Mouse (Mus musculus) neural tube, embryonic 13.5 days (tissue): ENCODE measurements around the gene Tmed2. TPM values are rescaled to one million over a fixed set of nuclear protein-coding genes. Genes with fewer than 3 reads are reported as not detected.

Experiments used
- ATAC-seq: fragments of 200-750 bp; cut with Nextera tagmentation; 2 replicates; pipeline ENCODE4 v1.8.0; 2017; ENCODE audit warnings: low read depth, mild to moderate bottlenecking, moderate TSS enrichment, moderate library complexity
- H3K27ac ChIP-seq: fragments of 300-500 bp; sonication (generic); replicated peaks from 2 replicates; pipeline ENCODE4 v1.5.1; 2015; ENCODE audit warnings: moderate library complexity, mild to moderate bottlenecking, inconsistent platforms
- H3K27me3 ChIP-seq: fragments of 300-500 bp; sonication (generic); 2 replicates; pipeline ENCODE4 v1.6.1; 2015; ENCODE audit warnings: mild to moderate bottlenecking, inconsistent platforms
- H3K36me3 ChIP-seq: fragments of 300-500 bp; sonication (generic); 2 replicates; pipeline ENCODE4 v1.6.1; 2015; ENCODE audit warnings: mild to moderate bottlenecking, inconsistent platforms
- H3K4me1 ChIP-seq: fragments of 300-500 bp; sonication (generic); replicated peaks from 2 replicates; pipeline ENCODE4 v1.6.1; 2015; ENCODE audit warnings: inconsistent platforms
- H3K4me2 ChIP-seq: fragments of 300-500 bp; sonication (generic); 2 replicates; pipeline ENCODE4 v1.6.1; 2015; ENCODE audit warnings: inconsistent platforms, mild to moderate bottlenecking, moderate library complexity
- H3K4me3 ChIP-seq: fragments of 300-500 bp; sonication (generic); 2 replicates; pipeline ENCODE4 v1.5.1; 2015; ENCODE audit warnings: mild to moderate bottlenecking, inconsistent platforms
- H3K9ac ChIP-seq: fragments of 300-500 bp; sonication (generic); 2 replicates; pipeline ENCODE4 v1.6.1; 2015; ENCODE audit warnings: moderate library complexity, mild to moderate bottlenecking, inconsistent platforms
- H3K9me3 ChIP-seq: fragments of 300-500 bp; sonication (generic); 2 replicates; pipeline ENCODE4 v1.6.1; 2016; ENCODE audit warnings: inconsistent platforms
- WGBS: fragments of 180-500 bp; shearing (Covaris S2); methylation state at CpG from one replicate; pipeline ENCODE4 v1.1.7; 2015; 5-methylcytosine and 5-hydroxymethylcytosine counted together
- polyA plus RNA-seq: library from polyadenylated mRNA; unstranded; fragments of >200 nt; fragmentation: Nextera tagmentation; extraction: Ambion mirVana; gene quantifications from 2 replicates; pipeline ENCODE4 v1.2.1, GENCODE M21; 2015

Tmed2 gene
- polyA plus RNA-seq, 1 experiment from 2014 or later = 359 TPM

DNA sequence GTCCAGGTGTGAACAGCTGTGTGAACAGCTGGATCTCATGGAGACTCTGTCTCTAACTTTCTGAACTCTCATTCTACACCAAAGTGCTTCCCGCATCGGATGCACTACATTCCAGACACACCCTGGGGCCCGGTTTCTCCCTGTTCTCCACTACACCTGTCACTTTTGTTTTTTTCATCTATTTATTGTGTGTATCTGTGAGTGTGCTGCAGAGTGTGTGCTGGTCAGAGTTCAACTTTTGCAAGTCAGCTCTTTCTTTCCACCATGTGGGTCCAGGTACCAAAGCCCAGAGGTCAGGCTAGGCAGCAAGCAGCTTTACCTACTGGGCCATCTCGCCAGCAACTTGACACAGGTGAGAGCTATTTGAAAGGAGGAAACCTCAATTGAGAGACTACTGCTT, 35.3 kb upstream of the Tmed2 start:
- no peak overlapping the region for H3K9ac ChIP-seq
- H3K36me3 ChIP-seq = peaks cover 35% of the 10 kb centered on the region
- no peaks in the 10 kb centered on the region for H3K9me3 ChIP-seq
- H3K4me3 ChIP-seq = no peak overlapping the region
- no peak overlapping the region for H3K4me2 ChIP-seq
- H3K4me1 ChIP-seq = peaks cover 8% of the 10 kb centered on the region; the same call in 1 of the 2 replicates
- no peak for ATAC-seq
- no peak overlapping the region for H3K27ac ChIP-seq
- WGBS = 90% methylated on average over 4 of the region's 4 CpGs
- H3K27me3 ChIP-seq = no peaks in the 10 kb centered on the region

DNA sequence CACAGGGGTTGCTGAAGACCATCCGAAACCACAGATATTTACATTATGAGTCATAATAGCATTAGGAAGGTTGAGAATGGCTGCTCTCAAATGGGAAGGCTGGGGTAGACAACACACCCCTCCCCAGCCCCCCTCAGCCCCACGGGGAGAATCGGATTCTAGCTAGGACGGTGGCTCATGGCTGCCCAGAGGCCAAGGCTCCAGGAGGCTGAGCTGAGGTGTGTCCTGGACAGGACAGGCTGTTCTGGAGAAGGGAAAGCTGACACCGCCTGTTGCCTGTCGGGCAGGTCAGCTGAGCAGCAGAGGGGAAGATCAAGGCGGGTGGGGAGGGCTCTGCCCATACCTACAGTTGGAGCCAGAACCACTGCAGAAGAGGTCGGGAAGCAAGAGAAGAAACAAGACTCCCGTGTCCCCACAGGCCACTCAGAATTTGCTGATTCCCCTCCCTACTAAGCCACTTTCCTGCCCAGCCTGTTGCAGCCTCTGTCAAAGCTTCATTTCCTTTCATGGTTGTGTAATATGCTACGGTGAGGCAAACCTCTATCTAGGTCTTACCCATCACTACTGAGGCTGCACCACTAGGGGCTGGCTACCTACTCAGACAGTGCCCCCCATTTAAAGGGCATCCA, 33.6 kb upstream of the Tmed2 start:
- H3K9me3 ChIP-seq = no peaks in the 10 kb centered on the region
- H3K9ac ChIP-seq = no peak overlapping the region
- no peak overlapping the region for H3K4me3 ChIP-seq
- no peak overlapping the region for H3K27ac ChIP-seq
- ATAC-seq = no peak
- no peak overlapping the region for H3K4me2 ChIP-seq
- no peaks in the 10 kb centered on the region for H3K27me3 ChIP-seq
- H3K4me1 ChIP-seq = peaks cover 8% of the 10 kb centered on the region; the same call in 1 of the 2 replicates
- peaks cover 21% of the 10 kb centered on the region for H3K36me3 ChIP-seq
- 81% methylated on average over 10 of the region's 10 CpGs for WGBS

DNA sequence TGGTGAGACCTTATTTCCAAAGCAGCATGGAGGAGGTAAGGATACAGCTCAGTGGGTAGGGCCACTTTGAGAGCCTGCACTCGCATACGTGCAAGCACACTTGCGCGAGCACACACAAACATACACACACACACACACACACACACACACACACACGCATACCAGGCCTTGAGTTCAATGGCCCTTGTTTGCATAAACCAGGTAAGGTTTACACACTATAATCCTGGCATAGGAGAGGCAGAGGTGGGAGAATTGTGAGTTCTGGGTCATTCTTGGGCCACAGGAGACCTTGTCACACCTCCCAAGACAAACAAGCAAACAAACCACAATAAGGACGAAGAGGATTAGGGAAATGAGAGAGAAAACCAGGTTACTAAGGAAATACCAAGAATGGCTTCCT, 31.3 kb upstream of the Tmed2 start:
- Histone ChIP-seq H3K27me3 (no peaks in the 10 kb centered on the region), H3K9ac (no peak overlapping the region), H3K4me2 (no peak overlapping the region), H3K9me3 (no peaks in the 10 kb centered on the region), H3K36me3 (peaks cover 27% of the 10 kb centered on the region), H3K4me3 (no peak overlapping the region), H3K4me1 (peaks cover 8% of the 10 kb centered on the region; the same call in 1 of the 2 replicates), H3K27ac (no peak overlapping the region)
- WGBS = 94% methylated on average over 6 of the region's 6 CpGs
- ATAC-seq = no peak

DNA sequence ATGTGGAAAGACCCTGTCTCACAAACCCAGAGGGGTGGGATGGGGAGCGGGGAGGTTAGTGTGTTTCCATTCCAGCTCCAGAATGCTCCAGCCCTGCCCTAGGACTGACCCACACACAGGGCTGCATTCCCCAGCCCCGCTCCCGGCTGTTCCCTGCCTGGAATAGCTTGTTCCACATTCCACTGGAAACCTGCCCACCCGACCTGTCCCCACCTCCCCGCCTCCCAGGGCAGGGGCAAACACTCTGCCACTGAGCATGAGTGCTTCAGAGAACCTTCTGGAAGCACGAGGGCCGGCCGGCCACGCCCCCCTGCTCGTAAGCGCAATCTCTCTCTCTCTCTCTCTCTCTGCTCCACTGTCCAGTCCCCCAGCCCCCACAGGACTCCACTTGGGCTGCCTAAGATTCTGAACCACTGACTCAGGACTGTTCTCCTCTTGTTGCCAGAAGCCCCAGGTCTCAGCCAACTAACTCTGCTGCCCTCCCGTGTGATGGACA, 30.7 kb upstream of the Tmed2 start:
- H3K4me1 ChIP-seq = peaks cover 8% of the 10 kb centered on the region; the same call in 1 of the 2 replicates
- ATAC-seq = no peak
- WGBS = 82% methylated on average over 12 of the region's 12 CpGs
- no peak overlapping the region for H3K4me3 ChIP-seq
- no peak overlapping the region for H3K4me2 ChIP-seq
- no peak overlapping the region for H3K9ac ChIP-seq
- H3K27me3 ChIP-seq = no peaks in the 10 kb centered on the region
- no peaks in the 10 kb centered on the region for H3K9me3 ChIP-seq
- peaks cover 31% of the 10 kb centered on the region for H3K36me3 ChIP-seq
- H3K27ac ChIP-seq = no peak overlapping the region

DNA sequence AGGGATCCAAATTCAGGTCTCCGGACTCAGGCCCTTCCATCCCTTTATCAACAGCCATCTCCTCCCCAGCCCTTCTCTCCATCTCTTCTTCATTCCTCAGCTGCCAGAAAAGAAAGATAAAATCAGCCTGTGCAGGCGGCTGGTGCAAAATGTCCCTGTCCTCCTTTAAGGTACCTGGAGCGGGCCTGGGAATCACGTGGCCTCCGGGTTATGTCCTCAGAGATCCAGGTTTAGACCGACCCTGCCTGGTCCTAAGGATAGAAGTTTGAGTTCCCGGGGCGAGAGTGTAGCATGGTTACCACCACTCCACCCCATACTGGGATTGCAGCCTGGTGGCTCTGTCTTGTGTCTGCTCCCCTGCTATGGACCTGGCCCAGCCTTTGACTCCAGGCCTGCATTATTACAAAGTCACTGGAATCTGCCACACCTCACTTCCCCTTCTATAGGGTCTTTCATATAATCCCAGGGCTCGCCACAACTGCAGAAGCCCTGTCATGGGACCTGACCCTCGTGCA, 29.9 kb upstream of the Tmed2 start:
- Histone ChIP-seq H3K9ac (no peak overlapping the region), H3K4me1 (peaks cover 8% of the 10 kb centered on the region; the same call in 1 of the 2 replicates), H3K36me3 (peaks cover 26% of the 10 kb centered on the region), H3K4me2 (no peak overlapping the region), H3K27ac (no peak overlapping the region), H3K9me3 (no peaks in the 10 kb centered on the region), H3K27me3 (no peaks in the 10 kb centered on the region), H3K4me3 (no peak overlapping the region)
- 93% methylated on average over 10 of the region's 10 CpGs for WGBS
- no peak for ATAC-seq

DNA sequence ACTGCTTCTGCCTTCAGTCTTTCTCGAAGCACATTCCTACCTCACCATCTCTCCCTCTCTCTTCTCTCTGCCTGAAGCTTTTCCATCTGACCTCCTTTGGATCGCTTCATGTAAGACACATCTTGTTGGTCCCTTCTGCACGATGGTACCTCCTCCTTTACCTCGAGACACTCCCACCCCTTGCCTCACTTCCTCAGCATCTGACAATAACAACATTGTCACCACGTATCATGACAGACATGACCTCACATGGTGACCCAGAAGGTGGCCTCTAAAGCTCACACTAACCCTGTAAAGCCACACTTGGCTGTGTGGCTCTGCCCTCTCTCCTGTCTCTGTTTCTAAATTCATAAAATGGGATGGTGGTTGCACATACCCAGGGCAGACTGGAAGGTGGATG, 24.7 kb upstream of the Tmed2 start:
- no peak for ATAC-seq
- no peaks in the 10 kb centered on the region for H3K4me1 ChIP-seq
- WGBS = 83% methylated on average over 5 of the region's 5 CpGs
- no peaks in the 10 kb centered on the region for H3K9me3 ChIP-seq
- H3K27ac ChIP-seq = no peak overlapping the region
- H3K27me3 ChIP-seq = no peaks in the 10 kb centered on the region
- no peak overlapping the region for H3K4me3 ChIP-seq
- H3K4me2 ChIP-seq = no peak overlapping the region
- H3K9ac ChIP-seq = no peak overlapping the region
- peaks cover 38% of the 10 kb centered on the region for H3K36me3 ChIP-seq

DNA sequence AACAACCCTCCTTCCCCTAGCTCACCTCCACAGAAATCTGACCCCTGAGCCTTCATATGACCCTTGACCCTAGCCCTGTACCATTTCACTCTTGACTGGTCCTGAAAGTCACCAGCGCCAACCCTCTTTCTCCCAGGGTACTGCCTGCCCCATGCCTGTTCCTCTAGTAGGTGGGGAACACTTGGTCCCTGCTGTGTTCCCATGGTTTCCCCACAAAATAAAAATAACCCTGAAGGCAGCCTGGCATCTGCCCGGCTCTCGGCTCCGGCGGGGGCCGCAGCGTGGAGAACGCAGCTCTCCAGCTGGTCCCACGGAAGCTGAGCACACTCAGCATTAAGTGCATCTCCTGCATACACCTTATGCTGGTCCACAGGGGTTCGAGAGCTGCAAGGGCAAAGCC, 21.8 kb upstream of the Tmed2 start:
- 59% methylated on average over 10 of the region's 10 CpGs for WGBS
- H3K4me2 ChIP-seq = no peak overlapping the region

DNA sequence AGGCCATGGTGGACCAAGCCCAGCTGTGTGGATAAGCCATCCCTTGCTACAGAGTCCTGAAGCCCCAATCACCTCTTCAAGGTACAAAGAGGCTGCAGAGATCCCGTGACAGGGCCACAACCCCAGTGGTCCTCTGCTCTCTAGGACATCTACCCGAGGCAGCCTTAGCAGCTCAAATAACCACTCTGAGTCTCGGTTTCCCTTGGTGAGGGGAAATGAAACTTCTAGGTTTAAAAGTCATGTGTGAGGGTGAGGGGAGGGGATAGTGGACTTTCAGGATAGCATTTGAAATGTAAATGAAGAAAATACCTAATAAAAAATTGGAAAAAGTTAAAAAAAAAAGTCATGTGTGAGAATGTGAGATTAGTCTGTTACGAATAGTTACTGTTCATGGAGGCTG, 18.9 kb upstream of the Tmed2 start:
- H3K4me1 ChIP-seq = no peaks in the 10 kb centered on the region
- H3K36me3 ChIP-seq = peaks cover 20% of the 10 kb centered on the region
- WGBS = 92% methylated on average over 4 of the region's 4 CpGs
- H3K4me2 ChIP-seq = no peak overlapping the region
- H3K9ac ChIP-seq = no peak overlapping the region
- no peaks in the 10 kb centered on the region for H3K9me3 ChIP-seq
- no peaks in the 10 kb centered on the region for H3K27me3 ChIP-seq
- no peak overlapping the region for H3K27ac ChIP-seq
- no peak for ATAC-seq
- H3K4me3 ChIP-seq = no peak overlapping the region

More for the DNA sequence above, 21.8 kb upstream of the Tmed2 start:
- Histone ChIP-seq H3K9me3 (no peaks in the 10 kb centered on the region), H3K27ac (no peak overlapping the region), H3K36me3 (peaks cover 27% of the 10 kb centered on the region), H3K9ac (no peak overlapping the region; the same call in 1 of the 2 replicates), H3K4me1 (no peaks in the 10 kb centered on the region), H3K27me3 (no peaks in the 10 kb centered on the region), H3K4me3 (no peak overlapping the region)
- no peak for ATAC-seq

DNA sequence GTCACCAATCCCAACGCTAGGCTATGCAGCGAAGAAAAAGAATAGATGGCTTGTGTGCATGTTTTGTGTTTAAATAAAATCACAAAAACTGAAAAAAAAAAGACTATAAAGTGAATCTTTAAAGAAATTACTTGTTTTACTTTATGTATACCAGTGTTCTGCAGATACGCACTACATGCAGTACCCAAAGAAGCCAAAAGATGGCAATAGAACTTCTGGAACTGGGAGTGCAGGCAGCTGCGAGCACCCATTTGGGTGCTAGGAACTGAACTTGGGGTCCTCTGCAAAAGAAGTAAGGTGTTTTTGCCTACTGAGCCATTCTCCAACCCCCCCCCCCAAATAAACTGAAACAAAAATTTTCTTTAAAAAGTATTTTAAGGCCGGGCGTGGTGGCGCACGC, 17.5 kb upstream of the Tmed2 start:
- peaks cover 1% of the 10 kb centered on the region for H3K4me1 ChIP-seq
- H3K9ac ChIP-seq = no peak overlapping the region
- H3K9me3 ChIP-seq = no peaks in the 10 kb centered on the region
- H3K4me2 ChIP-seq = no peak overlapping the region
- no peak overlapping the region for H3K4me3 ChIP-seq
- WGBS = 95% methylated on average over 8 of the region's 8 CpGs
- no peak for ATAC-seq
- no peak overlapping the region for H3K27ac ChIP-seq
- H3K27me3 ChIP-seq = no peaks in the 10 kb centered on the region
- H3K36me3 ChIP-seq = peaks cover 18% of the 10 kb centered on the region

DNA sequence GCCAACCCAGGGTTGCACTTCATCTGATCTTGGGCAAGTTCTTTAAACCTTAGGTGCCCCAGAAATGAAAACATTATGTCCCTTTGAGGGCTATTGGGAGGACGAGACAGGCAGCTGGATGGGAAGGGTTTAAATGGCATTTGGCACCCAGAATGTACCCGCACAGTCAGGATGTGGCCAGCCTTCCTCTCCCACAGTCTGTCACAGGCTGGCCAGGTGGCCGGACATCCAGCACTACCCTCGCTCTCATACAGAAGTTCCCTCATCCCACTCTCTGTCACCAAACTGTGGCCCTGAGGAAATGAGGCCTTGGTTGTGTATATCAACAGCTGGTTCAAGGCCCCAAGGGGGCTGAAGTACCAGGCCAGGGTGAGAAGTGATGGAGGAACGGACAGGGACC, 15.6 kb upstream of the Tmed2 start:
- H3K4me1 ChIP-seq = peaks cover 20% of the 10 kb centered on the region
- no peak overlapping the region for H3K9ac ChIP-seq
- no peak overlapping the region for H3K27ac ChIP-seq
- H3K36me3 ChIP-seq = peaks cover 13% of the 10 kb centered on the region
- 95% methylated on average over 5 of the region's 5 CpGs for WGBS
- no peaks in the 10 kb centered on the region for H3K9me3 ChIP-seq
- H3K4me2 ChIP-seq = no peak overlapping the region
- H3K4me3 ChIP-seq = no peak overlapping the region
- no peak for ATAC-seq
- H3K27me3 ChIP-seq = no peaks in the 10 kb centered on the region

DNA sequence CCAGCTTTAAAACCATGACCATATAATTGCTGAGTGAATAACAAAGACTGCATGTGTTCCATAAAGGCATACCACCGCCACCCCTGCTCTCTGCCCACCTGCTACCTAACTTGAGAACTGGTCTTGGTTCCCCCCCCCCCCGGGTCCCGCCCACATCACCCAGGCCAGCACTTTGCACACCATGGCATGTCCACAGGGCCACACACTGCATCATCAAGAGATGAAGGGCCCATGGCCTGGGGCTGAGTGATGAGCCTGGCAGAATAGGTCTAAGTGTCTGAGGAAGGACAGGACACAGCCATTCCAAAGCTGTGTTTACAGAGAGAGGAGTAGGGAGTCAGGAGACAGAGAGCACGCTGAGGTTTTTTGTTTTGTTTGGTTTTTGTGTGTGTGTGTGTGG, 12.1 kb upstream of the Tmed2 start:
- 69% methylated on average over 4 of the region's 4 CpGs for WGBS
- Histone ChIP-seq H3K36me3 (peaks cover 3% of the 10 kb centered on the region; the same call in 1 of the 2 replicates), H3K27me3 (no peaks in the 10 kb centered on the region), H3K9me3 (no peaks in the 10 kb centered on the region), H3K4me1 (peaks cover 38% of the 10 kb centered on the region), H3K4me3 (peak overlapping the region; percentile 77), H3K27ac (peak overlapping the region; percentile 38; the same call in 1 of the 2 replicates), H3K4me2 (peak overlapping the region; percentile 81), H3K9ac (peak overlapping the region; percentile 77)
- ATAC-seq = no peak

DNA sequence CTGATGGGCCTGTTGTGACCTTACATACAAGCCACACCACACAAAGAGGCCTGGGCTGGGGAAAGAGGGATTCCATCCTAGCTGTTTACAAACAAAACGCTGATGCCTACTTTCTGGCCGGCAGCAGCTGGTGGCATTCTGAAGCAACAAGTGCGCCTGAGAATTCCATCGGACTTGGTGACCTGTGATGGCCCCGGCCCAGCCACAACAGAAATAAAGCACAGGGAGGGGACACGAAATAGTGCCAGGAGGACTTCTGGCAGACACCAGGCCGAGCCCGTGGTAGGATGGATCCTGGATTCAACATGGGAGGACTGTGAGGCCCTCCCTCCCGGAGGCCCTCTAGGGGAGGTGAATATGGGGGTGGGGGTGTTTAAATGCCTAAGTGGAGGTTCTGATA, 11.7 kb upstream of the Tmed2 start:
- Histone ChIP-seq H3K36me3 (peaks cover 3% of the 10 kb centered on the region; the same call in 1 of the 2 replicates), H3K9ac (peak overlapping the region; percentile 77), H3K9me3 (no peaks in the 10 kb centered on the region), H3K27me3 (no peaks in the 10 kb centered on the region), H3K27ac (peak overlapping the region; percentile 38), H3K4me3 (peak overlapping the region; percentile 77), H3K4me1 (peaks cover 38% of the 10 kb centered on the region), H3K4me2 (peak overlapping the region; percentile 81)
- 37% methylated on average over 9 of the region's 9 CpGs for WGBS
- no peak for ATAC-seq
